Mouse (Mus musculus) inflammation-experienced regulatory T-cells, adult 6 months (primary cell): Measurements from ENCODE around the gene Prpf6. TPM values are rescaled to one million over a fixed set of nuclear protein-coding genes. Genes with fewer than 3 reads are reported as not detected.

Source experiments
- ATAC-seq: one replicate; pipeline ENCODE4 v1.8.0; 2017
- polyA plus RNA-seq, 3 experiments: library from polyadenylated mRNA; unstranded; fragments of 100-300 nt; shearing (Covaris generic); gene quantifications; one replicate each; pipeline ENCODE4 v1.2.1; 2017

The Prpf6 gene
- polyA plus RNA-seq: 10 to 100 TPM; 57.4 to 96.0 (median 81.2) TPM

- ATAC-seq: peak; percentile 69
These were observed at the start of gene Prpf6 for GRCm38 (mm10) chr2:181591528-181592085. Gene Prpf6, plus strand, starts transcription at chr2:181591868.

- no peak for ATAC-seq
These were observed 45.5 kb upstream of the Prpf6 start for GRCm38 (mm10) chr2:181546142-181546541.

GRCm38 (mm10) chr2:181548227-181548626, 43.4 kb upstream of the Prpf6 start:
- no peak for ATAC-seq

GRCm38 (mm10) chr2:181548682-181549081, 43.0 kb upstream of the Prpf6 start:
- no peak for ATAC-seq

- ATAC-seq: no peak
These were observed 41.4 kb upstream of the Prpf6 start for GRCm38 (mm10) chr2:181550233-181550632.

GRCm38 (mm10) chr2:181553772-181554171, 37.9 kb upstream of the Prpf6 start:
- no peak for ATAC-seq

GRCm38 (mm10) chr2:181567338-181567737, 24.3 kb upstream of the Prpf6 start:
- ATAC-seq: no peak

- ATAC-seq: peak; percentile 58
These were observed 23.2 kb upstream of the Prpf6 start for GRCm38 (mm10) chr2:181568272-181569008.

- ATAC-seq: no peak
These were observed 21.8 kb upstream of the Prpf6 start for GRCm38 (mm10) chr2:181569856-181570255.

- ATAC-seq: no peak
These were observed 21.3 kb upstream of the Prpf6 start for GRCm38 (mm10) chr2:181570375-181570774.

GRCm38 (mm10) chr2:181570921-181571595, 20.6 kb upstream of the Prpf6 start:
- ATAC-seq: no peak

- ATAC-seq: no peak
These were observed 19.6 kb upstream of the Prpf6 start for GRCm38 (mm10) chr2:181571941-181572670.

- no peak for ATAC-seq
These were observed 18.4 kb upstream of the Prpf6 start for GRCm38 (mm10) chr2:181572921-181573920.

- no peak for ATAC-seq
These were observed 17.7 kb upstream of the Prpf6 start for GRCm38 (mm10) chr2:181573961-181574360.

GRCm38 (mm10) chr2:181574921-181575545, 16.6 kb upstream of the Prpf6 start:
- no peak for ATAC-seq

- no peak for ATAC-seq
These were observed 15.1 kb upstream of the Prpf6 start for GRCm38 (mm10) chr2:181576613-181577012.

- no peak for ATAC-seq
These were observed 14.5 kb upstream of the Prpf6 start for GRCm38 (mm10) chr2:181577126-181577525.

- no peak for ATAC-seq
These were observed 13.6 kb upstream of the Prpf6 start for GRCm38 (mm10) chr2:181577981-181578581.

- ATAC-seq: no peak
These were observed 12.7 kb upstream of the Prpf6 start for GRCm38 (mm10) chr2:181578790-181579618.

- no peak for ATAC-seq
These were observed 12.0 kb upstream of the Prpf6 start for GRCm38 (mm10) chr2:181579681-181580080.
